8 mouse cellular contexts compared by ENCODE assay signal in the genomic region with DNA sequence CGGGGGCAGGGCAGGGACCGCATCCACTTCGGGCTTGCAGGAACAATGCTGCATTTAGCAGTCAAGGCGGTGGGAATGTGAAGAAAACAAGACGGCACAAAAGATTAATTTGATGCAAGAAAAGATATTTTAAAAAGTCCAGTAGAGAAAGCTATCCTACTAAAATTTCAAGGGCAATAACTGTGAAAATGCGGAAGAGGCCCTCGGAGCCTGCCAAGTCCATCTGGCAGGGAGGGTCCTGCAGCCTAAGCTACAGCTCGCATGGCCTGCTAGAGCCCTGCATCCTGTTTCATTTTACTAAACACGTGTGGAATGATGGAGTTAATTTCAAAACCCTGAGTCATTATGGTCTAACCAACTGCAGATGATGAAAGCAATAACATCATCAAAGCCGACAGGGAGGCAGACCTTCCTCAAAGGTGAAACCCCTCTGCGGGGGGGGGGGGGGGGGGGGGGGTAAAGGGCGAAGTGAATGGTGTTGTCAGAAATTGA.
DNase-seq lines count a peak whose midpoint lies in the region; ATAC-seq lines count a peak whose summit lies in the region.

No protein-coding gene starts in this region.

- 22% methylated on average over 11 of the region's 12 CpGs for WGBS in kidney, embryonic 16.5 days
- WGBS in embryonic facial prominence, embryonic 10.5 days, result 17% methylated on average over 12 of the region's 12 CpGs
- 16% methylated on average over 12 of the region's 12 CpGs for WGBS in hindbrain, embryonic 15.5 days
- WGBS in midbrain, embryonic 16.5 days, result 12% methylated on average over 11 of the region's 12 CpGs

- no peaks in the 10 kb centered on the region for H3K36me3 ChIP-seq in kidney, embryonic 16.5 days (ENCODE audit: insufficient read depth, low read length)
- no peaks in the 10 kb centered on the region for H3K36me3 ChIP-seq in embryonic facial prominence, embryonic 10.5 days (replicated peaks)
- H3K36me3 ChIP-seq in hindbrain, embryonic 15.5 days, result no peaks in the 10 kb centered on the region
- no peaks in the 10 kb centered on the region for H3K36me3 ChIP-seq in midbrain, embryonic 16.5 days (ENCODE audit: control insufficient read depth, insufficient read depth, low read length)

- no peak overlapping the region for H3K9ac ChIP-seq in kidney, embryonic 16.5 days (replicated peaks; ENCODE audit: low read length)
- no peak overlapping the region for H3K9ac ChIP-seq in hindbrain, embryonic 15.5 days
- H3K9ac ChIP-seq in midbrain, embryonic 16.5 days (ENCODE audit: low read depth, low read length), result peak overlapping the region; percentile 33; the same call in 1 of the 2 replicates

- no peaks in the 10 kb centered on the region for H3K27me3 ChIP-seq in kidney, embryonic 16.5 days (ENCODE audit: insufficient read depth, low read length)
- H3K27me3 ChIP-seq in embryonic facial prominence, embryonic 10.5 days (replicated peaks; ENCODE audit: low read depth, poor library complexity, severe bottlenecking), result peaks cover 10% of the 10 kb centered on the region; the same call in 1 of the 2 replicates
- no peaks in the 10 kb centered on the region for H3K27me3 ChIP-seq in hindbrain, embryonic 15.5 days
- no peaks in the 10 kb centered on the region for H3K27me3 ChIP-seq in midbrain, embryonic 16.5 days (ENCODE audit: control insufficient read depth, insufficient read depth, low read depth, low read length)

- no peak overlapping the region for H3K4me2 ChIP-seq in kidney, embryonic 16.5 days (replicated peaks; ENCODE audit: low read depth, low read length)
- peak overlapping the region; percentile 10; the same call in 1 of the 2 replicates for H3K4me2 ChIP-seq in hindbrain, embryonic 15.5 days
- H3K4me2 ChIP-seq in midbrain, embryonic 16.5 days (ENCODE audit: low read length), result peak overlapping the region; percentile 2; the same call in 1 of the 2 replicates

- no peaks in the 10 kb centered on the region for H3K9me3 ChIP-seq in kidney, embryonic 16.5 days (ENCODE audit: low read length)
- H3K9me3 ChIP-seq in embryonic facial prominence, embryonic 10.5 days, result no peaks in the 10 kb centered on the region
- H3K9me3 ChIP-seq in hindbrain, embryonic 15.5 days, result no peaks in the 10 kb centered on the region
- H3K9me3 ChIP-seq in midbrain, embryonic 16.5 days (replicated peaks; ENCODE audit: control insufficient read depth, low read length, poor library complexity, severe bottlenecking), result no peaks in the 10 kb centered on the region

- peak; percentile 48 for DNase-seq in kidney, postnatal 10 days
- peak; percentile 71 for DNase-seq in embryonic facial prominence, embryonic 10.5 days (ENCODE audit: low spot score)
- DNase-seq in natural killer cell, adult 2 months (ENCODE audit: low spot score in 2 of 2), result no peak
- DNase-seq in ovary, adult 18-20 months (ENCODE audit: low spot score), result no peak
- no peak for DNase-seq in thymus, adult 18-20 months

- H3K4me1 ChIP-seq in kidney, embryonic 16.5 days (ENCODE audit: insufficient read depth, low read length), result peaks cover 5% of the 10 kb centered on the region; the same call in 1 of the 2 replicates
- peaks cover 27% of the 10 kb centered on the region for H3K4me1 ChIP-seq in embryonic facial prominence, embryonic 10.5 days
- peaks cover 11% of the 10 kb centered on the region for H3K4me1 ChIP-seq in hindbrain, embryonic 15.5 days (replicated peaks)
- H3K4me1 ChIP-seq in midbrain, embryonic 16.5 days (ENCODE audit: control insufficient read depth, insufficient read depth, low read length), result peaks cover 13% of the 10 kb centered on the region

- no peak overlapping the region for H3K27ac ChIP-seq in kidney, embryonic 16.5 days (ENCODE audit: low read length)
- peak overlapping the region; percentile 68 for H3K27ac ChIP-seq in embryonic facial prominence, embryonic 10.5 days (replicated peaks)
- H3K27ac ChIP-seq in hindbrain, embryonic 15.5 days (replicated peaks), result peak overlapping the region; percentile 68
- H3K27ac ChIP-seq in midbrain, embryonic 16.5 days (ENCODE audit: low read length), result peak overlapping the region; percentile 35

- H3K4me3 ChIP-seq in kidney, embryonic 16.5 days (ENCODE audit: low read length), result no peak overlapping the region
- peak overlapping the region; percentile 37; the same call in 1 of the 2 replicates for H3K4me3 ChIP-seq in embryonic facial prominence, embryonic 10.5 days
- no peak overlapping the region for H3K4me3 ChIP-seq in hindbrain, embryonic 15.5 days
- H3K4me3 ChIP-seq in midbrain, embryonic 16.5 days (ENCODE audit: low read depth, low read length), result no peak overlapping the region

- no peak for ATAC-seq in kidney, embryonic 16.5 days (ENCODE audit: low FRiP score, low TSS enrichment)
- ATAC-seq in hindbrain, embryonic 15.5 days (ENCODE audit: low FRiP score, low read depth), result peak; percentile 73
- 0 out of 2 replicates have a peak, but pooled peaks have one; percentile 53 for ATAC-seq in midbrain, embryonic 16.5 days

Comparison
In these comparisons a context has a peak if more than half of its experiments do, and no peak if none do; other contexts are left out.
1. DNase-seq: peak in kidney, postnatal 10 days (single experiment) and embryonic facial prominence, embryonic 10.5 days (single experiment); none in natural killer cell, adult 2 months (0 of 2), ovary, adult 18-20 months (single experiment) and thymus, adult 18-20 months (0 of 2).